Mouse (Mus musculus): ENCODE measurements around the gene Ttc16. TPM values are rescaled to one million over a fixed set of nuclear protein-coding genes. Genes with fewer than 3 reads are reported as not detected.

Ttc16 gene
- polyA plus RNA-seq (2015; fragmentation: Nextera tagmentation; extraction: Ambion mirVana) = 0.24 and 0.26 TPM in 2 replicates

GRCm38 (mm10) chr2:32775359-32776074, at the start of gene Ttc16, which contains the start of gene Ptrh1:
Ttc16 (minus strand) TSS chr2:32775633.
Ptrh1 (plus strand) TSS chr2:32775786.
- peak; percentile 98 for ATAC-seq (ENCODE audit: low read depth)
- H3K27ac ChIP-seq (replicated peaks) = peak within 1 kb of the TSS; percentile 57
- H3K4me3 ChIP-seq = peak within 1 kb of the TSS; percentile 59
- peaks cover 18% of the 10 kb centered on the region for H3K4me1 ChIP-seq (replicated peaks)
- H3K4me2 ChIP-seq = peak within 1 kb of the TSS; percentile 64
- under 1% methylated on average over 46 of the region's 46 CpGs for WGBS
- no peaks in the 10 kb centered on the region for H3K27me3 ChIP-seq
- peak within 1 kb of the TSS; percentile 60 for H3K9ac ChIP-seq
- H3K9me3 ChIP-seq = no peaks in the 10 kb centered on the region
- H3K36me3 ChIP-seq = no peaks in the 10 kb centered on the region

GRCm38 (mm10) chr2:32824778-32825177, 49.3 kb upstream of the Ttc16 start:
- Histone ChIP-seq H3K4me3 (no peak overlapping the region), H3K36me3 (peaks cover 18% of the 10 kb centered on the region; the same call in 1 of the 2 replicates), H3K9me3 (no peaks in the 10 kb centered on the region), H3K9ac (no peak overlapping the region; the same call in 1 of the 2 replicates), H3K27ac (replicated peaks) (peak overlapping the region; percentile 52; the same call in 1 of the 2 replicates), H3K4me2 (no peak overlapping the region), H3K4me1 (replicated peaks) (peaks cover 21% of the 10 kb centered on the region), H3K27me3 (no peaks in the 10 kb centered on the region)
- 88% methylated on average over 1 of the region's 1 CpGs for WGBS
- no peak for ATAC-seq (ENCODE audit: low read depth)

GRCm38 (mm10) chr2:32824181-32824580, 48.7 kb upstream of the Ttc16 start:
- 26% methylated on average over 8 of the region's 8 CpGs for WGBS
- Histone ChIP-seq H3K4me2 (no peak overlapping the region), H3K4me1 (replicated peaks) (peaks cover 21% of the 10 kb centered on the region), H3K4me3 (no peak overlapping the region), H3K36me3 (peaks cover 23% of the 10 kb centered on the region; the same call in 1 of the 2 replicates), H3K9me3 (no peaks in the 10 kb centered on the region), H3K27me3 (no peaks in the 10 kb centered on the region), H3K9ac (peak overlapping the region; percentile 45), H3K27ac (replicated peaks) (peak overlapping the region; percentile 52; the same call in 1 of the 2 replicates)
- no peak for ATAC-seq (ENCODE audit: low read depth)

- 42% methylated on average over 8 of the region's 8 CpGs for WGBS
- H3K4me1 ChIP-seq (replicated peaks) = peaks cover 21% of the 10 kb centered on the region
- no peak overlapping the region for H3K4me3 ChIP-seq
- ATAC-seq (ENCODE audit: low read depth) = no peak
- no peaks in the 10 kb centered on the region for H3K27me3 ChIP-seq
- no peaks in the 10 kb centered on the region for H3K9me3 ChIP-seq
- H3K4me2 ChIP-seq = no peak overlapping the region
- H3K9ac ChIP-seq = peak overlapping the region; percentile 45; the same call in 1 of the 2 replicates
- peaks cover 26% of the 10 kb centered on the region for H3K36me3 ChIP-seq
- H3K27ac ChIP-seq (replicated peaks) = peak overlapping the region; percentile 52
These were observed 48.2 kb upstream of the Ttc16 start for GRCm38 (mm10) chr2:32823579-32824154.

GRCm38 (mm10) chr2:32823153-32823552, 47.7 kb upstream of the Ttc16 start:
- 35% methylated on average over 11 of the region's 11 CpGs for WGBS
- H3K27me3 ChIP-seq = no peaks in the 10 kb centered on the region
- no peak overlapping the region for H3K4me2 ChIP-seq
- ATAC-seq (ENCODE audit: low read depth) = no peak
- peaks cover 21% of the 10 kb centered on the region for H3K4me1 ChIP-seq (replicated peaks)
- H3K36me3 ChIP-seq = peaks cover 31% of the 10 kb centered on the region
- H3K27ac ChIP-seq (replicated peaks) = peak overlapping the region; percentile 52; the same call in 1 of the 2 replicates
- H3K9ac ChIP-seq = 0 out of 2 replicates have a peak overlapping the region, but pooled peaks have one; percentile 27
- H3K9me3 ChIP-seq = no peaks in the 10 kb centered on the region
- no peak overlapping the region for H3K4me3 ChIP-seq

- H3K4me3 ChIP-seq = no peak overlapping the region
- H3K4me1 ChIP-seq (replicated peaks) = peaks cover 24% of the 10 kb centered on the region
- no peaks in the 10 kb centered on the region for H3K9me3 ChIP-seq
- peaks cover 36% of the 10 kb centered on the region for H3K36me3 ChIP-seq
- H3K4me2 ChIP-seq = no peak overlapping the region
- no peak for ATAC-seq (ENCODE audit: low read depth)
- no peaks in the 10 kb centered on the region for H3K27me3 ChIP-seq
- no peak overlapping the region for H3K27ac ChIP-seq (replicated peaks)
- WGBS = 88% methylated on average over 6 of the region's 6 CpGs
- H3K9ac ChIP-seq = no peak overlapping the region
These were observed 47.2 kb upstream of the Ttc16 start for GRCm38 (mm10) chr2:32822643-32823042.

- Histone ChIP-seq H3K36me3 (peaks cover 45% of the 10 kb centered on the region), H3K4me3 (no peak overlapping the region), H3K4me2 (no peak overlapping the region), H3K27me3 (no peaks in the 10 kb centered on the region), H3K4me1 (replicated peaks) (peaks cover 34% of the 10 kb centered on the region), H3K9me3 (no peaks in the 10 kb centered on the region), H3K27ac (replicated peaks) (no peak overlapping the region), H3K9ac (no peak overlapping the region)
- ATAC-seq (ENCODE audit: low read depth) = no peak
- WGBS = 68% methylated on average over 11 of the region's 11 CpGs
These were observed 45.8 kb upstream of the Ttc16 start for GRCm38 (mm10) chr2:32821041-32821802.

- WGBS = 96% methylated on average over 5 of the region's 5 CpGs
- ATAC-seq (ENCODE audit: low read depth) = no peak
These were observed 42.8 kb upstream of the Ttc16 start for GRCm38 (mm10) chr2:32818208-32818607.

GRCm38 (mm10) chr2:32817589-32817988, 42.2 kb upstream of the Ttc16 start:
- Histone ChIP-seq H3K36me3 (peaks cover 72% of the 10 kb centered on the region), H3K9me3 (no peaks in the 10 kb centered on the region), H3K9ac (no peak overlapping the region), H3K4me1 (replicated peaks) (peaks cover 13% of the 10 kb centered on the region), H3K27me3 (no peaks in the 10 kb centered on the region), H3K27ac (replicated peaks) (peak overlapping the region; percentile 73), H3K4me3 (no peak overlapping the region), H3K4me2 (no peak overlapping the region)
- ATAC-seq (ENCODE audit: low read depth) = no peak
- 70% methylated on average over 7 of the region's 7 CpGs for WGBS

More at GRCm38 (mm10) chr2:32818208-32818607, 42.8 kb upstream of the Ttc16 start:
- H3K9me3 ChIP-seq = no peaks in the 10 kb centered on the region
- no peak overlapping the region for H3K4me3 ChIP-seq
- H3K27me3 ChIP-seq = no peaks in the 10 kb centered on the region
- peaks cover 19% of the 10 kb centered on the region for H3K4me1 ChIP-seq (replicated peaks)
- H3K27ac ChIP-seq (replicated peaks) = no peak overlapping the region
- H3K9ac ChIP-seq = no peak overlapping the region
- H3K4me2 ChIP-seq = no peak overlapping the region
- peaks cover 66% of the 10 kb centered on the region for H3K36me3 ChIP-seq

GRCm38 (mm10) chr2:32816946-32817581, 41.6 kb upstream of the Ttc16 start:
- Histone ChIP-seq H3K27ac (replicated peaks) (peak overlapping the region; percentile 73), H3K27me3 (no peaks in the 10 kb centered on the region)
- no peak for ATAC-seq (ENCODE audit: low read depth)

GRCm38 (mm10) chr2:32816497-32816896, 41.1 kb upstream of the Ttc16 start:
- ATAC-seq (ENCODE audit: low read depth) = no peak
- Histone ChIP-seq H3K9ac (no peak overlapping the region), H3K27ac (replicated peaks) (peak overlapping the region; percentile 73), H3K4me2 (no peak overlapping the region), H3K27me3 (no peaks in the 10 kb centered on the region), H3K4me1 (replicated peaks) (peaks cover 13% of the 10 kb centered on the region), H3K9me3 (no peaks in the 10 kb centered on the region), H3K4me3 (no peak overlapping the region), H3K36me3 (peaks cover 76% of the 10 kb centered on the region)
- 84% methylated on average over 2 of the region's 2 CpGs for whole genome bisulfite sequencing

More at GRCm38 (mm10) chr2:32816946-32817581, 41.6 kb upstream of the Ttc16 start:
- Histone ChIP-seq H3K36me3 (peaks cover 76% of the 10 kb centered on the region), H3K9me3 (no peaks in the 10 kb centered on the region), H3K4me1 (replicated peaks) (peaks cover 13% of the 10 kb centered on the region), H3K4me2 (0 out of 2 replicates have a peak overlapping the region, but pooled peaks have one; percentile 4), H3K9ac (peak overlapping the region; percentile 38; the same call in 1 of the 2 replicates), H3K4me3 (no peak overlapping the region)
- 52% methylated on average over 17 of the region's 17 CpGs for WGBS
